Mouse (Mus musculus) retina, adult 2 months (tissue): ENCODE results near the gene Sec14l5.

ENCODE experiments used
- DNase-seq: peaks from one replicate; pipeline ENCODE4 v3.0.0-alpha.2; 2012; ENCODE audit warnings: low read depth, low spot score

The Sec14l5 gene

DNA sequence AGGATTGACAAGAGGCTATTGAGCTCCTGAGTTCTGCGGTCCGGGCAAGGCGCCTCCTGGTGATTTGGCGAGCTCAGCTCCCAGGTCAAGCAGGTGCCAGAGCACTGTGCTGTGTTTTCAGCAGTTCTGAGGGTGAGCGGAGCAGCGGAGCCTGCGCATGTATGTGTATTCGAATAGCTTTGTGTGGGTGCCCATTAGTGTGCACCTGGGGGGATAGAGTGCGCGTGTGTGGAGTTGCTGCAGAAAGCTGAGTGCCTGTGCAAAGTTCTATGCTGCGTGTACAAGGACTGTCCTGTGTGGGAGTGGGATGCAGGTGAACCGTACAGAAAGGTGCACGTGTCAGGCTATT is at the start of gene Sec14l5:
Gene Sec14l5, plus strand, starts transcription at position 73 of the 349 bp plus-strand sequence.
- DNase-seq: no peak

DNA sequence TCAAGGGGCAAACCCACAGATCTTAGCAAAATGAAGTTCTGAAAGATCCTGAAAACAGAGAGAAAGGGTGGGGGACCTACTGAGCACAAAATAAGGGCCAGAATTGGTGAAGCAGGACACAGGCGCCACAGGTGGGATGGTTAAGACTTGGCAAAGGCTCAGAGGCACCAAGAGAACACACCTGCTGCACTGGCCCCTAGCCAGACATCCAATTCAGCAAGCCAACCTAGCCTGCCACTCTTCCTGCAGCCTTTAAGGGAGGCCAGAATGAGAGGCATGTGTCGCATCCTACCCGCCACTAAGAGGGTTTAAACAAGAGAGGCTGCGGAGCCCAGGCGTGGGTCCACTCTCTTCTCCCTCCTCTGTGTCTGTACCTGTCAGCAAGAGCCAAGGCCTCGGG is 45.9 kb upstream of the Sec14l5 start:
- no peak for DNase-seq

DNA sequence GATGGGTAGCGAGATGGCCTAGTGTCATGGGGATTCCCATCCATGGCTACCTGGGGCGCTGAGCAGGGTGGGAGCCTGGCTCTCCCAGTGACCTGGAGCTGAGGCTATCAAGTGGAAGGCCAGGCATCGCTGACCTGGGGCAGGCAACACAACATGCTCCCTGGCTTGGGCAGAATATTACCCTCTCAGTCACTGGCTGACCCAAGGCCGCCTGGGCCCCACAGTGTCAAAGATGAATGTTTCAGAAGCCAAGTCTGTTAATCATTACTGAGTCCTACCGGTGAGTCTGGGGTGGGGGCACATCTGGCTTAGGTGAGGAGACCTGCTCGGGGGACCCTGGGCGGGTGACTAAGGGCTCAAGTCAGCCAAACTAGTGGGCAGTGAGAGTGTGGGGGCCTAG is 37.0 kb upstream of the Sec14l5 start:
- DNase-seq: no peak

DNA sequence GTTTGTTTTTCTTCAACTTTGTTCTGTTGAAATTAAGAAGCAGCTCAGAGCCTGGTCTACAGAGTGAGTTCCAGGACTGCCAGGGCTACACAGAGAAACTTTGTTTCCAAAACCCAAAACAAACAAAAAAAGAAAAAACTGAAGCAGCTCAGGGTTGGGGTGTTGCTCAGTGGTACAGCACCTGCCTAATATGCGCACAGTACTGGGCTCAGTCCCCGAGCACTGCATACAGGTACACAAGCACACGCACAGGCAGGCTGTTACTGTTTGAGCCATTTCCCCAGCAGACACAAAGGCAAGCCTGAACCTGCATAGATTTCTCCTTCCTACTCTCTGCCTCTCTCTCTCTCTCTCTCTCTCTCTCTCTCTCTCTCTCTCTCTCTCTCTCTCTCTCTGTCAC is 35.9 kb upstream of the Sec14l5 start:
- no peak for DNase-seq

DNA sequence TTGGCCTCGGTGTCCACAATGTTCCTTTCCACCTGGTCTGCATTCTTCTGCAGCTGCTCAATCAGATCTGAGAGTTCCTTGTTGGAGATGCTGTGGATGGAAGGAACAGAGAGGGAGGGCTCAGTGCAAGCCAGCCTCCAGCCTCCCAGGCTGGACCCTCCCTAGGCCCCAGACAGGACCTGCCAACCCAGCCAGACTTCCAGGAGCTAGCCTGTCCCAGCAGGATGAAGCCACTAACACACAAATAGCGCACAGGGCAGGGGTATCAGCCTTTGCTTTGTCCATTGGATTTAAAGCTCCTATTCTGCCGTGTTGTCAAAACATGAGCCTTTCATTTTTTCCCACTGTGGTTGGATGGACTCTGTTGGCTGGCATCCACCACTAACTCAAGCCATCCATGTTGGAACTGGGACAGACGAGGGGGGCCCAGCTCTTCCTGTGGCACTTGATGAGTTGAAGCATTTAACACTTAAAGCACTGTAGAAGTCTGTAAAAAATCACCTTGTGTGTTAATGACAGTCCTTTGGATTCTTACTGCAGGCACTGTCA is 33.8 kb upstream of the Sec14l5 start:
- no peak for DNase-seq

DNA sequence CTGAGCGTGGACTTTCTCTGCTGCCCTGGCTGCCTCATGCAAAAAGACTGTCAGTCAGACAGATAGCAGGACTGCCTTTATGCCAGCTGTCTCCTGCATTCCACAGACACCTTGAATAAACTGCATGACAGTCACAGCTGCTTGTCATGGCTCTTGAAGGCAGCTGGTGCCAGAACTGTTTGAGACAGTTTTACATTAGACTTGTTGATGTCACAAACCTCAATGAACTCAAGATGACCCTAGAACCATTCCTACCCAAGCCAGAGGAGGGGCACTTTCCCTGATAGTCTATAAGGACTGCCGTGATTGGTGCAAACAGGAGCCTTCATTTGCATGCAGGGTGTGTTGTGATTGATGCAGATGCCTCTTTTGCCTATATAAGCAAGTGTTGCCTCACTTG is 33.3 kb upstream of the Sec14l5 start:
- no peak for DNase-seq

DNA sequence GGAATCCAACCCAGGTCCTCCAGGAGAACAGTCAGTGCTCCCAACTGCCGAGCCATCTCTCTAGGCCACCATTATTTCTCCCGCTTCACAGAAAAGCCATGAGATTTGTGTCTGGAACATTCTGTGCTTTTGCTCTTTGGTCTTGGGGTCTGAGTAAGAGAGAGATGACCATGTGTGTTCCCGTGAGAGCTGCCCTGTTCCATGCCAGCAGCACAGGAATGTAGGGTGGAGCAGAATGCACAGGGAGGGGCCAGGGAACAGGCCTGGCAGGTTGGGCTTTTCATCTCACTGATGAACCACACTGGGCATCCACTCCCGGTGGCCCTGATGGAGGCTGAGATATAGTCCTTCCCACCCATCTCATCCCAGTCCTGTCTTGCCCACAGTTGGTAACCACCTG is 27.5 kb upstream of the Sec14l5 start:
- DNase-seq: no peak

DNA sequence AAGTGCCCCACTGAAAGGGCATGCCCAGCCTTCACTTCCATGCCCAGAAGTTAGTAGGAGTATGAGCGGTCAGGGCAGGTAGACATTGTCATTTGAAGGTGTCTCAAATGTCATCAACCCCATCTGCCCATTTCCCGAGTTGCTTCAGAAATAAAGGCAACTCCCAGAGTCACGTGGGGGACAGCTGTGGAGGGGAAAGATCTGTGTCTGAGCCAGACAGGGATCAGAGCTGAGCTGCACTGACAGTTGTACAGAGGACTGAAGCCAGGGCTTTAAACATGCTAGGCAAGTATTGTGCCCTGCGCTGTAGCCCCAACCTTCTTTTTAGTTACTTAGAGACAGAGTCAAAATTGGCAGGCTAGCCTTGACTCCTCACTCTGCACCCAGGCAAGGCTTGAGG is 27.1 kb upstream of the Sec14l5 start:
- no peak for DNase-seq

DNA sequence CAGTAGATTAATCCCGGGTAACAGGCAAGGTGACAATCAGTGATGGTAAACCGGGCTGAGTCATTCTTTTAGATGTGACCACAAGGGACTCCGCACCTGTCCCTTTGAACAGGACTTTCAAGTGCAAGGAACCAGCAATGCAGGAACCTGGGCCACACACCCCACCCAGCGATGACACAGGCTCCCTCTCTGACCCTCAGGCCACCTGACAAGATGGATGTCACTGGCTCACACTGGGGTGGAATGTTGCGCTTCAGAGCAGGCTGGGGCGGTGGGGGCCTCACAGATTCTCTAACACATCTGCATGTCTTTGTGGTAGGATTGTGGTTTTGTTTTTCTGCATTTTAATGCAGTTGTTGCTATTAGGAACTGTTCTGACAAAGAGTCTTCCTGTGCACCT is 23.4 kb upstream of the Sec14l5 start:
- no peak for DNase-seq

DNA sequence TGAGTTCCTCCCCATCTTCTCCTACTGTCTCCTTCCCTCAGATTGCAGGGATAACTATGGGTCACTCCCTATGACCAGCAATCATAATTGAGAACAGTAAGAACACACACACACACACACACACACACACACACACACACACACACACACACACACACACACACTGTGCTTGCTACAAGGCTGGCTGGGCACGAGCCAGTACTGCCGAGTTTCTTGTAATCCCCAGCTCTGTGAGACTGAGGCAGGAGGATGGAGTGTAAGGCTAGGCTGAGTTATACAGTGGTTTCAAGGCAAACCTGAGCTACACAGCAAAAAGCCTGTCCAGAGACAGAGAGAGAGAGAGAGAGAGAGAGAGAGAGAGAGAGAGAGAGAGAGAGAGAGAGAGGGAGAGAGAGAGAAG is 16.7 kb upstream of the Sec14l5 start:
- DNase-seq: no peak

DNA sequence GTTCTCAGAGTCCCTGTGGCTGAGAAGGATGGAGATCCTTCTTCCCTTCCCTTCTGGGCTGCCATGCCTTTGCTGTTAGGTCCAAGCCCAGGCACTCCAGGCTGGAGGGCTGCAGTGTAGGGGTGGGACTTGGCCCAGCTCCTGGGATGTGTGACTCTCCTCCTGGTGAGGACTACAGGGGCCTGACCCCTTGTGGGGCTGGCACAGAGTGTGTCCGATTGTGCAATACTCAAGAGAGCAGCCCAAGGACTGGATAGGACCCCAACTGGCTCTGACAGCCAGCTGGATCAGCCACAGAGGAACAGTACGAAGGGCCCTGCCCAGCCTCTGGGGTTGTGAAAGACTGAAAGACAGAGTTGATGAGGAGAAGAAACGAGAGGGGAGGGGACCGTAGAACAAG is 16.1 kb upstream of the Sec14l5 start:
- DNase-seq: no peak

DNA sequence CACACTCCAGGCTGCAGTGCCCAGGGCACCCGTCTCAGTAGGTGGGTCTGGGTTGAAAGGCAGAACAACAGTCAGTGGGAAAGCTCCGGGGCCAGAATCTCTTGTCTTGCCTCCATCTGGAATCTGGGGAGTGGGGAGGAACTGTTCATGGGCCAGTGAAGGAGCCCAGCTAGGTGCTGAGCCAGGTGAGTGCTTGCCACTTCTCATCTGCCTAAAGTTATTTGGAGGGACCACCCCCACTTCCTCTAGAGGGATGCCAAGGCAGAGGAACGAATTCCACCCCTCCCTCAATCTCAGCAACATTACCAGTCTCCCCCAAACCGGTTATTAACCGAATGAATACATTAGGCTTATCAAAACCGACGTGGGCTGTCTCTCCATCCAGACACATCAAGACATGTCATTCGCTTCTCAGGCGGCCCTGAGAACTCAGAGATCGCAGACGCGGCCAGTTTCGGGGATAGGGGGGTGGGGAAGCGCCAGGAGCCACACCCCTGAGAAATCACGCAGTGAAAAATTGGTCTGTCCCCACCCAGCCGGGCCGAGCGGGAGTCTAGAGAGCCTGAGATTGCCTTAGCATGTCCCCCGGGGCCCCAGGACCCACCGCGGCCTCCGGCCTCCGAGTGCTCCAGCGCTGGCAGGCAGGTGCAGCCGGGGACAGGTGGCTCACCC is 15.5 kb upstream of the Sec14l5 start:
- DNase-seq: no peak

DNA sequence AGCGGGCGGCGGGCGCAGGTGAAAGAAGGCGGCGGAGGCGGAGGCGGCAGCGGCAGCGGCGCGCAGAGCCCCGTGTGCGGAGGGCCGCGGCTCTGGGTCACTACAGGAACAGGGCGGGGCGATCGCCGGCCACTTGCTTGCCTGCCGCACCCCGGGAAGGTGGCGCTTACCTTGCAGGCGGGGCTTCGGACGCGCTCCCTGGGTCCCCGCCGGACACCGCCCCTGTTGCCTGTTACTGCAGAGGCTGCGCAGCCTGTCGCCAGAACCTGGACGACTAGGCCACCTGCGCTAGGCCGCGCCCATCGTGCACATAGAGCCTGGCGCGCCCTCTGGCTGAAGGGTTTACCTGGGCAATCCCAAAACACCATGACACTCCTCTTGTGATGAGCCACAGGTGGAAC is 14.5 kb upstream of the Sec14l5 start, which contains the start of gene Ppl:
Gene Ppl, minus strand, starts transcription at position 21 of the 401 bp plus-strand sequence.
- DNase-seq: no peak

DNA sequence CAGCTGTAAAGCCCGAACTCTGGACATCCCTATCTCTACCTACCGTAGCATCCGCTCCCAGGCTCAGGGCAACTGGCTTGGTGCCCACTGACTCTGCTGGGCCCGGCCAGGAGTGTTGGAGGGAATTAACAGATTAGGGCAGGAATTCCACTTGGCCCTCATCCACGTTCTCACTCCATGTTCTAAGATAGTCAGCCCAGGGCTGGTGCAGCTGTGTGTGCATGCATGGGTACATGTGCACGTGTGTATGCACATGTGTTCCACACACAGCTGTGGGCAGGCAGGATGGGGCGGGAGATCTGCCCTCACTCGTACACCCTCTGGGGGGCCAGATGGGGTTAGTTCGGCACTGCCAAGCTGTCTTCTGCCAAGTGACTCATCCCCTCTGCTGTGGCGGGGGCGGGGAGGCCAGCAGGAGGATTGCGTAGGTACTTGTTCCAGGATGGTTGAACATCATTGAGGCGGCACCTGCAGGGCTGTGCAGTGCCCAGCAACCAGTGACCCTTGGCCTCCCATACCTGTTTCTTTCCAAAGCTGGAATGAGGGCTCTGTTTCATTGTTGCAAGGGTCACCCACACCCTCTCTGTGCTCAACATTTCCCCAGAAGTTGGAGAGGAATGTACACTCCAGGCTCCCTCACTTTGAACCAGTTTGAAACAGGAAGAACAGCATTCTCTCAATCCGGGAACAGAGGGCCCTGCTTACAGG is 12.1 kb upstream of the Sec14l5 start:
- DNase-seq: no peak

DNA sequence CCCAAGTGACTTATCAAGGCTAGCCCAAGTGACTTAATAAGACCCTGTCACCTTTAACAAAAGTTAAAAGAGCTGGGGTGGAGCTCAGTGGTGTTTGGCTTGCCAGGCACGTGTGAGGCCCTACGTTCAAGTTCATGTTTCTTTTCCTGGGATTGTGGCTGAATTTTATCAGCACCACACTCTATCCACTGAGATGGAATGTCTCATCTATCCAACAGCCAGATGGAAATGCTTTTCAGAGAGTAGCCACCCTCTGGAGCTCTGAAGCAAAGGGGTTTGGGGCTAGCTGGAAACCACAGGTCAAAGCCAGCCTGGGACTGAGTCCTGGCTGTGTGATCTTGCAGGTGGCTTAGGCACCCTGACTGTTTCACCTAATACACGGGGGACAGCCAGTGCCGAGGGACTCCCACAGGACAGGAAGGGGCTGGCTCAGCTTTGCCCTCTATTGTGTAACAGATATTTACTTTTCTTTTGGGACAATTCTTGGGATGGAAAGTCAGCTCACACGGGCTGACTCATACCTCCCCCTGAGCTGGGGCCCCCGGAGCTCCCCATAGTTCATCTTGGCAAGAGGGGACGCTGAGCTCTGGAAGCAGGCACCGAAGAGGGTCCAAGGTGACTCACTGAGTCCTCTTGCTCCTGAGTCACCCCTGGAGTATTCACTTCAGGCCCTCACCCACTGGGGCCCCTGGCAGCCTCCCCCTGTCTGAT is 11.2 kb upstream of the Sec14l5 start:
- DNase-seq: no peak

DNA sequence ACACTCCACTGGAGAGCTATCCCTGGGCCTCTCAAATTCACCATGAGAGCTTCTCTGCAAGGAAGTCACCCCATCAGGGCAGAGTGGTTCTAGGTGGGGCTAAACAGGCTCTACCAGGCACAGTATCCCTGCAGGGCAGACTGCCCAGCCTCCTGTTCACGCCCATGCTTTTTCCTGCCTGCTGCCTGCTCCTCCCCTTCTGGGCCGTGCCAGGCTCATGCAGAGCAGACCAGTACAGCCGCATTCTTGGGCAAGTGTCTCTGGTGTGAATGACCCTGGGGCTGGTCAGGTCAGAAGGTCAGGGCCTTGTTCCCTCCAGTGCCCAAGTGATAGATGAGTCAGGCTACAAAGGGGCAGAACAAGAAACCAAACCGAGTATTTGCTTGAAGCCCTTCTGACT is 10.4 kb upstream of the Sec14l5 start:
- no peak for DNase-seq

DNA sequence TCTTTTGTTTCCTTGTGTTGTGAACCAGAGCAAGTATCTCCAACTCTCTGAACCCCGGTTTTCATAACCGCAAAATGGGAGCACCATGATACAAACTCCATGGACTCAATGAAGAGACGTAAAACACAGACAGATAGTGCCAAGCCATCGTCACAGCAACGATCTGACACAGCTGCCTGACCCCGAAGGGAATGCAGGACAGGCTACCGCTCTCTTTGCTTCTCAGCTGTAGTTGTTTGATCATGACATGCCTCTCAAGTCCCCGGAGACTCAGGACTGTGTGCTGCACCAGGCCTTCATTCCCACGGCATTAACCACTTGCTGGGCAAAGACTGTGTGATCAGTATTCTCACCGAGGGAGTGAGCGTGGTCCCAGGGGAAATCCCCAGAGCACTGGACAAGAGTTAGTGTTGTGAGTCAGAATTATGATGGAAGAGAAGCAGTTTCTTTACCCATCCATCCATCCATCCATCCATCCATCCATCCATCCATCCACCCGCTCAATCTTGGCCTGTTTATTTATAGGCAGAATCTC is 9.8 kb upstream of the Sec14l5 start:
- no peak for DNase-seq

DNA sequence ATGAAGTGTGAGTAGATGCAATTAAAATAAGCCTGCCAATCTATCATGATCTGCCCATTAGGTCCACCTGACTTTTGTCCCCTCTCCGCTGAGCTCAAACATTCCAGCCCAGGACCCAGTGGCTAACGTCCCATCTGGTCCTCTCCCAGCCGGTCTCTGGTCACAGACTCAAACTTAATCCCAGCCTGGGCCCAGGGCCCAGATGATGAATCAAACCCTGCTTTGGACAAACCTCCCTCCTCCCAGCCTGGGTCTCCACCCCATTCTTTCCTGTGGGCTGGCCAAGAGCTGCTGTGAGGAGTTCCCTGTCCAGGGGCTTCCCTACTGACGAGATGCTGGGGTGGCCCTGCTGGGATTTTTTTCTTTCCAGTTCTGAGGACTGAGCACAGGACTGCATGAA is 7.2 kb upstream of the Sec14l5 start:
- no peak for DNase-seq

DNA sequence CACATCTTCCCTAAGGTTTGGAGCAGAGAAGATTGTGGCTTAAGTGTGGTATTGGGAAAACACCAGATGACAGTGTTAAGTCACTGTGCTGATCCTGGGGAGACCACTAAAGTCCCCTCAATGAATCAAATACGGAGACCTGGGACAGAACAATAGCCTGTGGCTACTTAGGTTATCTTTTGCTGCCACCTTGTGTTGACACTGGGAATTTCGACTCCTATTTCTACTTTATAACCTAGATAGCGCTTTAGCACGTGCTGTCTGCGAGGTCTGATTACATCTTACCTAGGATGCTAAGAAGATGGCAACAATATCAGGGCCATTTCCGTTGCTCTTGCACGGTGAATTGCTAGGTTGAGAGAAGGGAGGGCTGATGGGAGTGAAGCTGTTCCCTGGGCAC is 1.3 kb upstream of the Sec14l5 start:
- DNase-seq: peak; percentile 65

DNA sequence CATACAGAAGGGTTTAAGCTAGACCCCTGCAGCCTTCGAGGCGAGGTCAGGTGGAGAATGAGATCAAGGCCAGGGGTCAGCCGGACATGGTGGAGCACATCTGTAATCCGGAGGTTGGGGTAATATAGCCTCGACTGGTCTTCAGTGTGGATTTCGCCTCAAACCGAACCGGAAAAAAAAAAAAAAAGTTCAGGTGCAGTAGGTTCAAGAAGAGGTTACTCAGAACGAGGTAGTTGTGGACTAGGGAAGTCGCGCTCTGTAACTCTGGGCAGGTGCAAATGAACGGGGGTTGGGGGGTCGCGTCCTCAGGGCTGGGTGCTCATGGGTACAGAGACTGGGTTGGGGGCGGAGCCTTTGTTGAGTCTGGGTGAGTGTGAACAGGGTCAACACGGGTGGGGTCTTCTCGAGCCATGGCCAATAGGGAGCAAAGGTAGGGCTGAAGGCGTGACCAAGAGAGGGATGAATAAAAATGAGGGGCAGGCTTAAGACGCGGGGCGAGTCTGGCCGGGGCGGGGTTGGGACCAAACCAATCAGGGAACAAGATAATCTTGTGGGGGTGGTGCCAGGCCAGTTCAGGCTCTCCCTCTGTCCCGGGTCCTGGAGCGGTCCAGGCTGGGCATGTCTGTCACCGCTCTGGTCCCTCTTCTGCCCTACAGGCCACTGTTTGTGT is 407 bp upstream of the Sec14l5 start:
- DNase-seq: no peak

DNA sequence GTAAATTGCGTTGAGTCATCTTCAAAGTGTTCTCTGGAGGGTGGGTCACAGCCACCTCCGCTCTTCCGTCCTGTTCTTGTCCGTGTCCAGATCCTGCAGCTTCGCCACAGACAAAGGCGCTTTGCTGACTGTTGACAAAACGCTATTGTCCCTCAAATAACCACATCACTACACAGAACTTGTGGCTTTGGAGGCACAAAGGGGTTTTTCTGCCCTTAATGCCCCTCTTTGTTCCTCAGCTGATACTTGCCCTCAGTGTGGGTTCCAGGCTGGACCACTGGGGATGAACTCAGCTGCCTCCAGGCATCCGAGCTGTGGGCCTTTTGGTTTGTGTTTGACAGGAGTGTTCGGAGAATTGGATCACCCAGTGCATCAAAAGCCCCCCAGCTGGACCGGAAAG is 3.6 kb downstream of the Sec14l5 start:
- no peak for DNase-seq
